Mouse (Mus musculus): ENCODE data around the gene Hyou1.
A peak's percentile ranks its signal among the peaks of the same experiment; 100 is the strongest.
"Not testable (repeated sequence)": the region's sequence is repeated elsewhere in the genome, so short reads cannot be mapped to it uniquely, and the experiment has no call there.

Gene Hyou1

DNA sequence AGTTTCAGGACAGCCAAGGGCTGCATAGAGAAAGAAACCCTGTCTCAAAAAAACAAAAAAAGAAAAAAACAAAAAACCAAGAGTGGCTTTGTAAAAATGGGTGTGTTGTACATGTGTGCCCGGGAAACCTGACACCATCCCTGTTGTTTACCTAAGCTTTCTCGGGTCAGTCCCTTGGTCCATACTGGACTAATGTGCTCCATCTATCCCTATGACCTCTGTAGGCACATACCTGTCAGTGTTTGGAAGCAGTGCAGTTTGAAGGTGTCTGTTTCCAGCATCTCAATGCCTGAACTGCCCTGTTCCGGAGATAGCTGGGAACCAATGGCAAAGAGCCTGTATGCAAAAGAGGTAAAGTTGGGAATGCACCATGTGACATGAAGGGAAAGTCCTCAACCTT, 25.7 kb downstream of the Hyou1 start:
- no peak for DNase-seq (ENCODE audit: low read depth, low spot score)

DNA sequence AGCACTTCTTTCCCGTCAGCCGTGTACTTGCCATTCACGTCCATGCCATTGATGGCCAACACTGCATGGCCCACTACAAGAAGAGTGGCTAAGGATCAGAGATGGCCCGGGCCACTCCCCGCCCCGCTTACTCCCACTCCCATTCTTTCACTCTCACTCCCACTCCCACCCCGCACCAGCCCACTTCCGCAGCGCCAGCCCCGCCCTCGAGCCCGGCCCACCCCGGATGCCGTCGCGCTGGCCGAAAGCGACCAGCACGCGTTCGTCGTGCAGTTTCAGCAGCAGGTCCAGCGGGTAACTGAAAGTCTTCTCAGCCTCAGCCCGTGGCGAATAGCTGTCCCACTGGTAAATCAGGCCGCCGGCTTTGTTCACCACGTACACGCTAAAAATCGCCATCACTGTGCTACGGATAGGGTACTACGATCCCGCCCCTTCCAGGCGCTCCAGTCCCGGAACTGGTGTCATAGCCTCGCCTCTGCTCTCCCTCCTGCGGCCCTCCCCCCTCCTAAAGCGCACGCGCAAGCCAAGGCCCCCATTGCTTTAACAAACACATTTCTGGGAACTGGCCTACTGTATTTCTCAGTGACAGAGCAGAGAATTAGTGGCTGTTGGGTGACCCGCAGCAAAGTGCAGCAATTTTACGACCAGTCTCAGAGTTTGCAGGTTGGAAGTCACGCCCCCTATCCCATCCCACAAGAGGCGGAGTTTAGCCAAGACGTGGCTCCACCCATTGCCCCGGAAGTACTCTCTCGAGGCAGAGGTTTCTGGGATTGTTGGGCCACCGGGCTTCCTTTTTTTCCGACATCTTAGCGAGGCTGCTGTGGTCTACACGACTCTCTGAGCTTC, 27.8 kb downstream of the Hyou1 start, which contains the start of the genes Rps25 and Trappc4:
Gene Rps25 (plus strand): TSS at position 234 of the 846 bp plus-strand sequence.
Gene Trappc4 (minus strand): TSS at position 695 of the 846 bp plus-strand sequence.
- DNase-seq (ENCODE audit: low read depth, low spot score), result peak; percentile 97

DNA sequence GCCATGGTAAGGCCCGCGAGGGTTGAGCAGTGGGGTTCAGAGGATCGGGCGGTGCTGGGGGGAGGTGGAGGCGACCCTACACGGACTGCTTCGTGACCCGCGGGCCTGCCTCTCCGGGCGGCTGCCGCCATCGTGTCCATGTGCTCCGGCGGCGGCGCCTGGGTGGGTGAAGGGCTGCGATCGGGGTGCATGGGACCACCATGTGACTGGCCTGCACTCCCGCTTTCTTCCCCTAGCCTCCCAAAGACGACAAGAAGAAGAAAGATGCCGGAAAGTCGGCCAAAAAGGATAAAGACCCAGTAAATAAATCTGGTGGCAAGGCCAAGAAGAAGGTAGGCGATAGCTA, 28.4 kb downstream of the Hyou1 start:
- no peak for DNase-seq (ENCODE audit: low read depth, low spot score)

DNA sequence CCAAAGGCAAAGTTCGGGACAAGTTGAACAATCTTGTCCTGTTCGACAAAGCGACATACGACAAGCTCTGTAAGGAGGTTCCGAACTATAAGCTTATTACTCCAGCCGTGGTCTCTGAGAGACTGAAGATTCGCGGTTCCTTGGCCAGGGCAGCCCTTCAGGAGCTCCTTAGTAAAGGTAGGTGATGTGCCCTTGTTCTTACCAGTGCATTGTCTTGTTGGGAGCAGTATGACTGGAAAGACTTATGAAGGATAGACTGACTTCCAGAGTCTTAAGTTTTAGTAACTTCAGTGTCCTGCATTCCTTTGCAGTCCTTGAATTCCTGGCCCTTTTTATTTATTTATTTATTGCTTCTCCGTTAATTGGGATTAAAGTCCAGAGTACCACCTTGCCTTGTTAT, 29.4 kb downstream of the Hyou1 start:
- not testable (repeated sequence) for DNase-seq (ENCODE audit: low read depth, low spot score)

DNA sequence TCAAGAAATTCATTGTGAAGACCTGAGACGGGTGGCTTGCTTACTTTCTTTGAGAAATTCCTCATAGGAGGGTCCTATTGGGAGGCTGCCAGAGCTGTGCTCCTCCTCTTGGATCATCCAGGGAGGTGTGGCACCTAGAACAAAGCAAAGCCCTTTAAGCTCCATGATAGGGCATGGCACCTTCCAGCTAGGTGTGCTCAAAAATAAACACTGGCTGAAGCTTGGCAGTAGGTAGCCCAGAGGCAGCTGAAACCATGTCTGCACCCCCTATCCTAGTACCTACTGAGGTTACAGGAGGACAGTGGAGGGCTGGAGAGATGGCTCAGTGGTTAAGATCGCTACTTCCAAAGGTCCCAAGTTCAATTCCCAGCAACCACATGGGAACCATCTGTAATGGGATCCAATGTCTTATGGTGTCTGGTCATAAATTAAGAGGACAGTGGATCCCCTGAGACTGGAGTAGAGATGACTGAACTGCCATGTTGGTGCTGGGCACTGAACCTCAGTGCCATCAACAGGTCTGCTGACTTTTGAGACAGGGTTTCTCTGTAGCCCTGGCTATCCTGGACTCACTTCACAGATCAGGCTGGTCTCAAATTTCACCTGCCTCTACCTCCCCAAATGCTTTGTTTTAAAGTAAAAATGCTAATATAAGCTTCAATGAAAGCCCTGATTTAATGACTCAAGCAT, 31.5 kb downstream of the Hyou1 start:
- peak; percentile 79 for DNase-seq (ENCODE audit: low read depth, low spot score)

DNA sequence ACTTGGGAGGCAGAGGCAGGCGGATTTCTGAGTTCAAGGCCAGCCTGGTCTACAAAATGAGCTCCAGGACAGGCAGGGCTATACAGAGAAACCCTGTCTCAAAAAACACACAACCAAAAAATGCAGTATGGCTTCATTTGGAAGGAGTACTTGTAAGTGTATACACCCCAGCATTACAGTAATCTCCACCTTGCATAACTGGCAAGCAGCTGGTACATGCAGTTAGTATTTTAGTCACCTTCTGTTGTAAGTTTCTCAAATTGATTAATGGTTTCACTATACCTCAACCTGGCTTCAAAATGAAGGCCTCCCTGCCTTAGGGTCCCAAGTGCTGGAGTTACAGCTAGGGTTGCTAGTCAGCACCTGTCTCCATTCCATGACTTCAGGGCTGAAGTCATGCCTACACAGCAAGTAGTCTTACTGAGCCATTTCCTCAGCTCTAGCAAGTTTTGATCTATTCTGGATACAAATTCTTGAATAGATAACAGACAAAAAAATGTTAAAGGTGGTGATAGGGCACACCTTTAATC, 32.4 kb downstream of the Hyou1 start:
- no peak for DNase-seq (ENCODE audit: low read depth, low spot score)

DNA sequence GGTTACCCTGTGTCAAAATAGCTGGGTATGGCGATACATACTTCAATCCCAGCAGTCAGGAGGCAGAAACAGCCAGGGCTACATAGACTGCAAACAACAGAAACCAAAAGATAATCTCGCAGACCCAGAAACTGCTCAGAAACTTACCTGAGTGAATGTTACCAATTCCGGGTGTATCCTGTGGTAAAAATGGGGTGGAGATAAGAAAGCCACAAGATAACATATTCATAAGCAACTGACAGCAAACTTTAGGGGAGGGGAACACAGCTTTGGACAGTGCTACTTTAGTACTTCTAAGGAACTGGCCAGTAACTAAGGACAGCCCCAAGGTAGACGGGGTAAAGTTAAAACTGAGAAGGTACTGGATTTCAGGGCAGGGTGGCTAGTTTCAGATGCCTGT, 33.0 kb downstream of the Hyou1 start:
- no peak for DNase-seq (ENCODE audit: low read depth, low spot score)

DNA sequence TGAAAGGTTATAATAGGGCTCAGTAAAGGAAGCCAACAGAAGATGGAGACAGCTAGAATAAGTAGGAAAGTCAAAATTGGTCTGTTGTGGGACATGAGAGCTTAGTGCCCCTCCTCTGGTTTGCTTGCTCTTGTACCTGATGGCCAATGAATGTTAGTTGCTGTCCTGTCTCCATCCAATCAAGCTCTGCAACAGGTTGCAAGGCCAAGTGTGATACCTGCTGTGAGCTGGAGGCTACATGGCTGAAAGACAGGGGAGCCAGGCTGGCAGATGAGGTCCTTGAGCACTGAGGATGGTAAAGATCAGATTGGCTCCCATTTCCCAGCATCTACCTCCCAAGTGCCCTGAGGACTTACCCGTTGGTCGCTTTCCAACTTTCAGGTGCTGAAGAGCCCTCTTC, 33.5 kb downstream of the Hyou1 start:
- DNase-seq (ENCODE audit: low read depth, low spot score), result no peak

DNA sequence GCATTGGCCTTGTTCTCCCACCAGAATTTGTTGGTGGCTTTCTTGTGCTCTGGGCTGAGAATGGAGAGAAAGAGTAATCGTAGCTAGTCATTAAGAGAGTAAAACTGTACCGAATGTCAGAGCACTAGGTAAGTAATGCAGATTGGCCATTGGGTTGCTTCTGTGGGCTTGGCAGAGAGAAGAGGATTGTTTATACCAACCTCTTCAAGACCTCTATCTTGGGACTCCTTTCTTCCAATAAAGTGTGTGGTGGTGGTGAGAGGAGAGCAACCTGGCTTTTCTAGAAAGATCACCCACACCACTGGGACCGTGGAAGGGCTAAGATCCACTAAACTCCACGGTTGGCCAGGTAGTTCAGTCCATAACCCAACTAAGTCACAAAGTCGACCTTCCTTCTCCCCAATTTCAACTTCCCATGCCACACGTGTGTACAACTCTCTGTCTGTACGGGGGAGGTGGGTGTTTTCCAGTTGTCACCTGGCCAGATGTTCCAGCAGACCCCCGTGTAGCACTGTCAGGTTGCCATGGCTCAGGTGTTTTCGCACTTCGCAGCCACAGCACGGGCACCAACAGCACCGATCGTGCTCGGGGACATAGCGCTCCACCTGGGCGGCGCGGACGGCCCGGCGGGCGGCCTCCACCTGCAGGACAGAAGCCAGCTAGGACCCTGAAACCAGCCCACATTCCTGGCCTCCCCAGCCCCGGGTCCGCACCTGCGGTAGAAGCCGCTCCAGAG, 38.0 kb downstream of the Hyou1 start:
- DNase-seq (ENCODE audit: low read depth, low spot score), result no peak

DNA sequence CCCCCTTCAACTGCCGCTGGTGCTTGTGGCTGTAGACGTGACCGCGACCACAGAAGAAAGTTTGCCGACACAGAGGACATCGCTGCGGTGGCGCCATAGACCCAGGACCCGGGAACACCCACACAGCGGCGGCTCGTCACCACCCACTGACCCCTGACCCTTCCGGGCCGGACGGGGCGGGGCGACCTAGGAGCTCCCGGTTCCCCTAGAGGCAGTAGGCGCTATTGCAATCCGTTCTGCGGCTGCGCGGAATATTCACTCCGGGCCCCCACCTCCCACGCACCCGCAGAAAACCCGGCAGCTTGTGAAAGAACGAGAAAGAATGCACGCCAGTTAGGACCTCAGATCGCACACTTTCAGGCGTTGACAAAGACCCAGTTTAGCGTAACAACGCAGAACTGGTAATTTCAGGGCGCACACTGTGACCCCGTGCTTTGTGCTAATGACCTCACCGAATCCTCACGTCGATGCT, 38.6 kb downstream of the Hyou1 start:
- peak; percentile 93 for DNase-seq (ENCODE audit: low read depth, low spot score)

DNA sequence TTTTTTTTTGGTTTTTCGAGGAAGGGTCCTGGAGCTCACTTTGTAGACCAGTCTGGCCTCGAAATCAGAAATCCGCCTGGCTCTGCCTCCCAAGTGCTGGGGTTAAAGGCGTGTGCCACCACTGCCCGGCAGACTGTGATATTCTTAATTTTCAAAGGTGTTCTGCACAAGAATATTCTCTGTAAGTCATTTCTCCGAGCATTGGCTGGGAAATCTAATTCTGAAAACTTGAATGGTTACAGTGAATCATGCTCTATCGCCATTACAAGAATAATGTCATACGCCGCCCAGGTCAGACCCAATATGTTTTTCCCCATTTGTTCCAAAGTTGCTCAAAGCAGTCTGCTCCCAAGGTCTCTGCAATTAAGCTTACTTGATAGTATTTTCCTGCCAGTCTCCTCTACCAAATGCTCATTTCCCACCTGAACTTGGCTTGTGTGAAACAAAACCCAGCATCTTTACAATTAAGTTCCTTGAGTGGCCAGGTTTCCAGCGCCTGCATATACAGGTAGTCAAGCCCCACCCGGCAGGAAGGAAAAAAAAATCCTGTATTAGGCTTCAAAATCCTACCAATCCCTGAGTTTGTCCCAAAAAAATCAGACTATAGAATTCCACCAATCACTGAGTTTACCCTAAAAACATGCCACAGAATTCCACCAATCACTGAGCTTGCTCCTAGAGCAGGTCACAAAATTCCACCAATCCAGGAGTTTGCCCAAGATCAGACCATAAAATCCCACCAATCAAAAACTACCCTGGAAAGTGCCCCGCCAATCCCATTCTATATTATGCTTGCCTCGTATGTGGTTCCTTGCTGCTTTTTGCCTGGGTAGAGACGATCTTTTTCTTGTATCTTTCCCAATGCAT, 39.5 kb downstream of the Hyou1 start, which contains the start of gene Ccdc84:
Gene Ccdc84 (minus strand): TSS at position 51 of the 867 bp plus-strand sequence.
- peak; percentile 97 for DNase-seq (ENCODE audit: low read depth, low spot score)

DNA sequence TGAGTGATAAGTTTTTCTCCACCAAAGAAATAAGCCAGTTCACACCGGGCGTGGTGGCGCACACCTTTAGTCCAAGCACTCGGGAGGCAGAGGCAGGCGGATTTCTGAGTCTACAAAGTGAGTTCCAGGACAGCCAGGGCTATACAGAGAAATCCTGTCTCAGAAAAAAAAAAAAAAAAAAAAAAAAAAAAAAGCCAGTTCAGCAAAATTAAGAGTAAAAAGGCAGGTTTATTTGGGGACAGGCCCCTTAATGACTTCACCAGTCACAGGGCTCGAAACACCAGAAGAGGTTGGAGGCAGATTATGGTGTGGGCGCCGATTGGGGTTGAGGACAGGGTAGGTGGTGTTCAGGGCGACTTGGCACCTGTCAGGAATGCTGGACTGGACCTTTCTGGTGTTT, 40.4 kb downstream of the Hyou1 start:
- not testable (repeated sequence) for DNase-seq (ENCODE audit: low read depth, low spot score)

DNA sequence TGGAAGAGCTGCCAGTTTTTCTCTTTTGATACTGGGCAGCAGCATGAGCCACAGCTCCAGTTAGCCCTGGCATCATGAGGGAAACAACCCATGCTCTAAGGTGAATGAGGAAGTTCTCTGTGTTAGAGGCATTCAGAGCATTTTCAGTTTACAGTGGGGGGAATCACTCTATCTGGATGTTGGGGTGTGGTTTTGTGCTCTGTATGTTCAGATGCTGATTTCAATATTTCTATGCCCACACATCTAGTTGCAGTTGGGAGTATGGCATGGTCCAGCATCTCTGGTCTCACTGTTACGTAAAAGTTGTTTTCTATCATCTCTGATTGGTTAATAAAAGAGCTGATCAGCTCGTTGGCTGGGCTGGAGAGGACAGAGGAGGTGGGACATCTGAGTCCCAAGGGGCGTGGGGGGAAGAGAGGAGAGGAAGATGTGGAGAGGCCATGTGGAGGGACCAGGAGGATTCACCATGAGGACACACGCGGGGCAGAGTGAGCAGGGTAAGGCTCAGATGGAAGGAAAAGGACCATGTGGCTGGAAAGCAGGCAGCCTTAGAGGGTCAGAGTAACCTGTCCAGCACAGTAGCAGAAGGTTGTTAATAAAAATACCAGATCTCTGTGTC, 41.1 kb downstream of the Hyou1 start:
- peak; percentile 90 for DNase-seq (ENCODE audit: low read depth, low spot score)

DNA sequence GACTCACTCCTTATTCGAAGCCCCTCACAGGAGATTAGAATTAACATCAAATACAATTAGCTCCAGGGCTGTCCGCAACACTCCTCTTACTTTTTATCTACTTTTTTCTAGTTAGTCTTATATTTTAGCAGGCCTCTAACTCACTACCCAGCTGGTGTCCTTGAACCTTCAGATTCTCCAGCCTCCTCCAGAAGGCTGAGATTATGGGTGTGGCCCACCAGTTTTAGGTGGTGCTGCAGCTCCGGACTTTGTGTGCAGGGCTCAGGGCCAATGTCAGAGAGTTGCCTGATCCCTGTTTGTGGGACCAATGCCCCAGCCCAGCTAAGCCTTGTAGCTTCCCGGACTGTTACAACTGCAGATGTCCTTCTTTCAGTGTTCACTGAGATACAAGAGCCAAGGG, 44.3 kb downstream of the Hyou1 start:
- DNase-seq (ENCODE audit: low read depth, low spot score), result peak; percentile 58

DNA sequence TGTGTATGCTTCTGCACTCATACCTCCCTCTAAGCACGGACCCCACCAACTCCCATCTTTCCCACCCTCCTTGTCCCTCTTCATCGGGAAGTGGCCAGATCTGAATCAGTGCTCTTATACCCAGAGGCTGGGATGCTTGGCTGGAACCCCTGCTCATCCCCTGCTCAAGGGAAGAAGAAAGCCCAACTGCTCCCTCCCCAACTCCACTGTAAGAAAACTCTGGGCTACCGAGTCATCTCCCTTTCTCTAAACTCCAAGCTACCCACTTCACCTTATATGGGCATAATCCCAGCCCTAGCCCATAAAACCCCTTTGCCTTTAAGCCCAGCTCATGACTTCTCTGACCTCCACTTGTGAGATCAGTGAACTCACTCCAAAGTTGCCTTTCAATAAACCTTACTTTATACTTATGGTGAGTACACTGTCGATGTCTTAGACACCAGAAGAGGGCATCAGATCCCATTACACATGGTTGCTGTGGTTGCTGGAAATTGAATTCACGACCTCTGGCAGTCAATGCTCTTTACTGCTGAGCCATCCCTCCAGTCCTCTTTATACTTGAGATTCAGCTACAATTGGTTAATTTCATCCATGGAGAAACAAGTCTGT, 53.4 kb downstream of the Hyou1 start:
- no peak for DNase-seq (ENCODE audit: low read depth, low spot score)

DNA sequence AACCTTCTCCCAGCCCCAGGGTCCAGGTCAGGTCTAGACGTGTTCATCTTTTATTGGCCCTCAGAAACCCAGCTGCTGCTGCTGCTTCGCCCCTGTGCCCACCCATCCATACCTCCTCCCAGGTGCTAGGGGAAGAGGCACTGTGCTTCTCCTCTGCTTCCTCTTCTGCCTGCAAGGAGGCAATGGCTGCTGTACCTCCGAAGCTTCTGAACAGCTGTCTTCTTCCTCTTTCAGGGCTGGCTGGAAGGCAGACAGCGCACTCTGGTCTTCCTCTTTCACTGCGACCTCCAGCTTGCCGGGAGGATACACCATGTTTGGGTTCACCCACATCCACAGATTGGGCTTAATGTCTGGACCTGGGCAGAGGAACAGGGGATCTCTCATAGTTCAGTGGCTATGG, 56.5 kb downstream of the Hyou1 start:
- no peak for DNase-seq (ENCODE audit: low read depth, low spot score)

DNA sequence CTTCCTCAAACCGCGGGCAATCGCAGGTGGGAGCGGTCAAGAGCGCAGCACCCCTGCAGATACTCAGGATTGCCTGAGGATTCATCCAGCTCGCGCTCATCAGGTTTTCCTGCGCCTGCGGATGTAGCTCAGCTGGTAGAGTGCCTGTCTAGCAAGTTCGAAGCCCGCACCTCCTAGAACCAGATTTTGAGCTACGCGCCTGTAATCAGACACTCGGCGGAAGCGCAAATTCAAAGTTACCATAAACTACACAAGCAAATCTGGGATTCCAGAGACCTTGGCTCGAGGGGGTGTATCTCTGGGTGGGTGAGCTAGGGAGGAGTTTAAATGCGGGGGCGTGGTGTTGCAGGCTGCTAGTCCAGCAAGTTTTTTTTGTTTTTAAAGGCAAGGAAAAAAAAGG, 61.7 kb downstream of the Hyou1 start, which contains the start of gene Foxr1:
Gene Foxr1 (minus strand): TSS at position 176 of the 400 bp plus-strand sequence.
- peak; percentile 91 for DNase-seq (ENCODE audit: low read depth, low spot score)

Measured in R1 (cell line).